Mouse (Mus musculus) brain, adult 2 months (tissue): Measurements from ENCODE around the gene Prmt8.

Experiments
- DNase-seq: peaks from one replicate; pipeline ENCODE4 v3.0.0; 2011; ENCODE audit warnings: low read depth, low spot score

Gene Prmt8

GRCm38 (mm10) chr6:127661717-127662292, 107.5 kb downstream of the Prmt8 start:
- peak; percentile 82 for DNase-seq

DNA sequence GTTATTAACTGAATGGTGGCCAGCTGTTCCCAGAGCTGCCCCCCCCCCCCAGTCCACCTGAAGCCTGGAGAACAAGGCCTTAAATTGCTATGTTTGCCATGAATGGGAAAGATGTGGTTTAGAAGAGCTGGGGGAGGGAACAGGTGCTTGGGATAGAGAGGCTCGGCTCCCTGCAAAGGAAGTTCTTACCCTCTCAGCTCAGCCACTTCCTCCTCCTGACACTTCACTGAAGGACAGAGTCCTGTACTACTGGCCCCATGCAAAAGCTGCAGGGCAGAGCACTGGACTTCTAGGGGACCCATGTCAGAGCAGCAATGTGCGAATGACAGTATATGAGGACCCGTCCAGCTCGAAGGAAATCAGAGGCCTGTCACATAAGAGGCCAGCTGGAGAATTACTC, 109.3 kb downstream of the Prmt8 start:
- DNase-seq, result no peak

DNA sequence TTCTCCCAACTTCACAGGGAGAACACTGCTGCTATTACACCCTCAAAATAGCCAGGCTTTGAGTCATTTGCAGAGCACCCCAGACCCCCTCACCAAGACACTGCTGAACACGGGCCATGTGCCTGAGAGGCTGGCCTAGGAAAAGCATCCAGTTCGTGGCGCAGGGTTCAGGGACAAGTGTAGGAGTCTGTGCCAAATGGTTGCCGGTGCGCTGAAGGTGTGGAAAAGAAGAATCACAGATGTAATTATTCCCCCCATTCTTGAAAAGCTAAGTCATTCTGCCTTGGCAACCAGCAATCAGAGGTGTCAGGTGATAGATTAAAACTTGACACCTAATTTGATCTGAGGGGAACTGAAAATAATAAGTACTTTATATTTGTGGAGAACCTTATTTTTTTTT, 109.8 kb downstream of the Prmt8 start:
- peak; percentile 50 for DNase-seq

GRCm38 (mm10) chr6:127657152-127657551, 112.1 kb downstream of the Prmt8 start:
- peak; percentile 71 for DNase-seq

DNA sequence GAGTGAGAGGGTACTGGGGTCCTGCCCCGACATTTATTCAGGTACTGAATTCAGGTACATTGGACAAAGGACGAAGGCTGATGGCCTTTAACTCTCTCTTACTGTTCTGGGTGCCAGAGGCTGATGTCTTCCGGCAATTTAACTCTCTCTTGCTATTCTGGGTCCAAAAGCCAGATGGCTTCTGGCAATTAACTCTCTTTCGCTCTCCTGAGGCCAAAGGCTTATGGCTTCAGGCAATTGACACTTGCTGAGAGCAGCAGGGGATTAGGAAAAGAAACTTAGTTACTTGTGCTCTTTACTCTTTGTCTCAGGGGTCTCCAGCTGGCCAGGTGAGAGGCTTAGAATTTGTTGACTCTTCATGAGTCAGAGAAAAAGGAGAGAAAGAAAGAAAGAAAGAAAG, 113.3 kb downstream of the Prmt8 start:
- no peak for DNase-seq

- DNase-seq, result peak; percentile 34
Measured at GRCm38 (mm10) chr6:127641077-127641801, 128.0 kb downstream of the Prmt8 start.
